Mouse (Mus musculus): ENCODE data around the gene Myocos. TPM values are rescaled to one million over a fixed set of nuclear protein-coding genes. Genes with fewer than 3 reads are reported as not detected.
"Not testable (repeated sequence)": the region's sequence is repeated elsewhere in the genome, so short reads cannot be mapped to it uniquely, and the experiment has no call there.

The Myocos gene
- polyA plus RNA-seq, 1 experiment from 2014 or later, result not detected

DNA sequence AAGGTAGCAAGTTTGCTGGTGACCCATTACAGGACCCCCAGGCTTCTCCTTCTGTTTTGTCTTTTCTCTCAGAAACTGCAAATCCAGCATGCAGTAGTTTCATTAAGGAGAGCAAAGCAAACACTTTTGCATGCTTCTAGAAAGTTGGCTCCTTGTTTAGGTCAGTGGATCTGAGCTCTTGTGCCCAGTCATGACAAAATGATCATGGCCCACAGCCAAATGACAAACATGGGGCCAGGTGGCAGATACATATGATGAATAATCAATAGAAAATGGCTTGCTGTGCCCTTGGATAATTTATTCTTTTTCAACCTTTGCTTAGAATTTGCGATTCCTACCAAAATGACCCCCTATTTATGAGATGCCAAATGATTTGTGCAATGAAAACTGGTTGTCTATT, 18.2 kb downstream of the Myocos start:
- H3K4me3 ChIP-seq, result no peak overlapping the region

GRCm38 (mm10) chr1:162639051-162639750, 18.8 kb downstream of the Myocos start, which contains the start of gene Myoc:
Gene Myoc, plus strand, starts transcription at chr1:162639155.
- WGBS, result 85% methylated on average over 10 of the region's 10 CpGs
- no peaks in the 10 kb centered on the region for H3K36me3 ChIP-seq
- no peak for ATAC-seq (ENCODE audit: insufficient number of reproducible peaks, insufficient read depth, low FRiP score, low TSS enrichment, low read depth)

More for the DNA sequence above, 18.2 kb downstream of the Myocos start:
- H3K36me3 ChIP-seq, result no peaks in the 10 kb centered on the region
- H3K9me3 ChIP-seq, result no peaks in the 10 kb centered on the region
- no peaks in the 10 kb centered on the region for H3K27me3 ChIP-seq
- ATAC-seq (ENCODE audit: insufficient number of reproducible peaks, insufficient read depth, low FRiP score, low TSS enrichment, low read depth), result no peak
- no peak overlapping the region for H3K9ac ChIP-seq
- H3K4me1 ChIP-seq, result no peaks in the 10 kb centered on the region
- WGBS, result 85% methylated on average over 1 of the region's 1 CpGs
- no peak overlapping the region for H3K4me2 ChIP-seq
- H3K27ac ChIP-seq, result no peak overlapping the region

GRCm38 (mm10) chr1:162638535-162638934, 19.5 kb downstream of the Myocos start:
- ATAC-seq (ENCODE audit: insufficient number of reproducible peaks, insufficient read depth, low FRiP score, low TSS enrichment, low read depth), result no peak
- WGBS, result 79% methylated on average over 4 of the region's 4 CpGs
- Histone ChIP-seq H3K4me3 (no peak overlapping the region), H3K4me1 (no peaks in the 10 kb centered on the region), H3K9ac (no peak overlapping the region), H3K27me3 (no peaks in the 10 kb centered on the region), H3K27ac (no peak overlapping the region), H3K4me2 (no peak overlapping the region), H3K36me3 (no peaks in the 10 kb centered on the region), H3K9me3 (no peaks in the 10 kb centered on the region)

More at GRCm38 (mm10) chr1:162639051-162639750, 18.8 kb downstream of the Myocos start, which contains the start of gene Myoc:
- Histone ChIP-seq H3K27me3 (no peaks in the 10 kb centered on the region), H3K4me3 (no peak within 1 kb of the TSS), H3K9me3 (no peaks in the 10 kb centered on the region), H3K4me2 (no peak within 1 kb of the TSS), H3K27ac (no peak within 1 kb of the TSS), H3K4me1 (no peaks in the 10 kb centered on the region), H3K9ac (no peak within 1 kb of the TSS)

- Histone ChIP-seq H3K27me3 (no peaks in the 10 kb centered on the region), H3K36me3 (no peaks in the 10 kb centered on the region), H3K9ac (no peak overlapping the region), H3K4me3 (no peak overlapping the region), H3K4me2 (no peak overlapping the region), H3K4me1 (no peaks in the 10 kb centered on the region), H3K9me3 (0 out of 2 replicates have a peak, but pooled peaks cover 4% of the 10 kb centered on the region), H3K27ac (no peak overlapping the region)
- no peak for ATAC-seq (ENCODE audit: insufficient number of reproducible peaks, insufficient read depth, low FRiP score, low TSS enrichment, low read depth)
- 71% methylated on average over 3 of the region's 3 CpGs for WGBS
Observed at GRCm38 (mm10) chr1:162636516-162636915, 21.5 kb downstream of the Myocos start.

DNA sequence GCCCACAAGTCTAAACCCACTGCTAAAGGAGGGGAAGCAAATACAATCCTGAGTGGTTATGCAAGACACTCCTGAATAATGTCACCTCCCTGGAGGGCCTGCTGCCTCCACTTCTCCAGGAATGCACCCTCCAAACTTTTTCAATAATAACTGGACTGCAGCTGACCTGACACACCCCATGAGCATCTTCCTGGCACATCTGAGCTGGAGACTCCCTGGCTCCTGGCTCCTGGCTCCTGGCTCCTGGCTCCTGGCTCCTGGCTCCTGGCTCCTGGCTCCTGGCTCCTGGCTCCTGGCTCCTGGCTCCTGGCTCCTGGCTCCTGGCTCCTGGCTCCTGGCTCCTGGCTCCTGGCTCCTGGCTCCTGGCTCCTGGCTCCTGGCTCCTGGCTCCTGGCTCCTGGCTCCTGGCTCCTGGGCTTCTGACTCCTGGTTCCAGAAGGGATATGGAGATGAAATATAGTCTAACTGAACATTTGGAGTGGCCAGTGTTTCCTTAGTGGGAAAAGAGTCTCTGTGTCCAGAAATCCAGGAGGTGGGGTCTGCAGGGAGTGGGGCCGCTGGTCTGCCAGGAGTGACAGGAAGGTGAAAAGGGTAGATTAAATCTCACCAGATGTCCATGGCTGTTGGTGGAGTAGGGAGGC, 22.6 kb downstream of the Myocos start:
- not testable (repeated sequence) for H3K9ac ChIP-seq; ATAC-seq (ENCODE audit: insufficient number of reproducible peaks, insufficient read depth, low FRiP score, low TSS enrichment, low read depth); H3K4me3 ChIP-seq; H3K27ac ChIP-seq; H3K27me3 ChIP-seq; H3K4me1 ChIP-seq; H3K36me3 ChIP-seq; H3K9me3 ChIP-seq; H3K4me2 ChIP-seq
- 22% methylated on average over 1 of the region's 1 CpGs for WGBS

DNA sequence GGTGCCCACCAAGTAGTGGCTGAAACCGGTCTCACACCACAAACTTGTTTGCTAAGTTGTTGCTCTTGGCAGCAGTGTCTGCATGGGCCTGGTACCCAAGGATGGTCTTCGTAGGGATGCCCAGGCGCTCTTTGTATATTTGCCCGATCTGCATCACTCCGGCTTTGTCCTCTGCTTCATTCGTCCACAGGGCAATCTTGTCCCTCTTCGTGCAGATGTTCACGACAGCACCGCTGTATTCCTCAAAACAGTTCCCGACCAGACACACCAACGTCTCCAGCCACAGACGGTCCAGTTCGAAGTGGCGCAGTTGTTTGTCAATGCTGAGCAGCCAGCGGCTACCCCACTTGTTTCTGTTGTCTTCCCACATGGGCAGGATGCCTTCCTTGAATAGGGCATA, 29.7 kb downstream of the Myocos start:
- not testable (repeated sequence) for H3K9me3 ChIP-seq; H3K36me3 ChIP-seq; ATAC-seq (ENCODE audit: insufficient number of reproducible peaks, insufficient read depth, low FRiP score, low TSS enrichment, low read depth); H3K27ac ChIP-seq; H3K4me3 ChIP-seq; H3K9ac ChIP-seq; H3K4me1 ChIP-seq; H3K4me2 ChIP-seq; H3K27me3 ChIP-seq
- WGBS, result 94% methylated on average over 15 of the region's 15 CpGs

DNA sequence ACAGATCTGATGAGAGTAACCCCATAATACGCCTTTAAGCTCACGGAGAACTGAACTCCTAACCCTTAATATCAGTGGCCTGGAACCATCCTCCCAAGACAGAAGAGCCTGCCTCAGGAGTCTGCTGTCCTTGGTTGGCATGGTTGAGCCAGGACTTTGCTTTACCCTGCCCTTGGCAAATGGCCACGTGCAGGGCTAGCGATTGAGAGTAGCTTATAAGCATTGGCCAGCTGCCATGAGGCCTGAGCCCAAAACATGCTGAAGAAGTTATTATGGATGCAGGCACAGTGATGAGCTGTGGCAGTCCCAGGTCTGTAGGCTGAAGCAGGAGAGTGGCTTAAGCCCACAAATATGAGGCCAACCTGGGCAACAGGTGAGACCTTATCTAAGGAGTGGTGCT, 30.2 kb downstream of the Myocos start:
- ATAC-seq (ENCODE audit: insufficient number of reproducible peaks, insufficient read depth, low FRiP score, low TSS enrichment, low read depth); H3K36me3 ChIP-seq; H3K27me3 ChIP-seq; H3K9me3 ChIP-seq; H3K4me3 ChIP-seq; H3K4me1 ChIP-seq; H3K9ac ChIP-seq; H3K27ac ChIP-seq; H3K4me2 ChIP-seq: not testable (repeated sequence)
- WGBS, result 92% methylated on average over 4 of the region's 4 CpGs

- H3K4me1 ChIP-seq, result no peaks in the 10 kb centered on the region
- no peaks in the 10 kb centered on the region for H3K36me3 ChIP-seq
- no peak overlapping the region for H3K27ac ChIP-seq
- 67% methylated on average over 7 of the region's 7 CpGs for WGBS
- no peak overlapping the region for H3K4me3 ChIP-seq
- no peak for ATAC-seq (ENCODE audit: insufficient number of reproducible peaks, insufficient read depth, low FRiP score, low TSS enrichment, low read depth)
- H3K9ac ChIP-seq, result no peak overlapping the region
- no peaks in the 10 kb centered on the region for H3K9me3 ChIP-seq
- no peak overlapping the region for H3K4me2 ChIP-seq
- H3K27me3 ChIP-seq, result no peaks in the 10 kb centered on the region
Observed at GRCm38 (mm10) chr1:162625229-162625628, 32.8 kb downstream of the Myocos start.

- no peaks in the 10 kb centered on the region for H3K9me3 ChIP-seq
Observed at GRCm38 (mm10) chr1:162623895-162624294, 34.1 kb downstream of the Myocos start.

GRCm38 (mm10) chr1:162620487-162620886, 37.5 kb downstream of the Myocos start:
- Histone ChIP-seq H3K27me3 (no peaks in the 10 kb centered on the region), H3K36me3 (no peaks in the 10 kb centered on the region), H3K4me3 (no peak overlapping the region), H3K27ac (no peak overlapping the region), H3K4me2 (no peak overlapping the region), H3K4me1 (no peaks in the 10 kb centered on the region), H3K9ac (no peak overlapping the region), H3K9me3 (no peaks in the 10 kb centered on the region)
- WGBS, result 68% methylated on average over 4 of the region's 4 CpGs
- no peak for ATAC-seq (ENCODE audit: insufficient number of reproducible peaks, insufficient read depth, low FRiP score, low TSS enrichment, low read depth)

More at GRCm38 (mm10) chr1:162623895-162624294, 34.1 kb downstream of the Myocos start:
- ATAC-seq (ENCODE audit: insufficient number of reproducible peaks, insufficient read depth, low FRiP score, low TSS enrichment, low read depth), result no peak
- Histone ChIP-seq H3K27ac (no peak overlapping the region), H3K27me3 (no peaks in the 10 kb centered on the region), H3K36me3 (no peaks in the 10 kb centered on the region), H3K4me1 (no peaks in the 10 kb centered on the region), H3K4me3 (no peak overlapping the region), H3K9ac (no peak overlapping the region), H3K4me2 (no peak overlapping the region)
- 44% methylated on average over 4 of the region's 4 CpGs for WGBS

DNA sequence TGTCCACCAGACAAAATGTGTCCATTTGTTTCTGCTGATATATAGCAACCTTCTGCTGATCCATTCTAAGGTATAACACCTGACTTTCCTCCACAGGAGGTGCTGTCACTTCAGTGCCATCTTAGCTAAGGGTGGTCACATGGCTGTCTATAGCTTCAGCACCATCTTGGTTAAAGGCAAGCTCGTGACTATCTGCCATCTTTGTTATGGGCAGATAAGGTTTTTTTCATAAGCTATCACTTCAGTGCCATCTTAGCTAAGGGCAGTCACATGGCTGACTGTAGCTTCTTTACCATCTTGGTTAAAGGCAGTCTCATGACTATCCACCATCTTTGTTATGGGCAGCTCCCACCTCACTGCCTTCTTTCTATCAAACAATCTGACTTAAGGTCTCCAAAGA, 42.5 kb downstream of the Myocos start:
- Histone ChIP-seq H3K4me1 (no peaks in the 10 kb centered on the region), H3K36me3 (no peaks in the 10 kb centered on the region), H3K9ac (no peak overlapping the region), H3K4me2 (no peak overlapping the region), H3K9me3 (no peaks in the 10 kb centered on the region), H3K27me3 (no peaks in the 10 kb centered on the region), H3K27ac (no peak overlapping the region), H3K4me3 (no peak overlapping the region)
- no peak for ATAC-seq (ENCODE audit: insufficient number of reproducible peaks, insufficient read depth, low FRiP score, low TSS enrichment, low read depth)
- WGBS, result 67% methylated on average over 1 of the region's 1 CpGs

DNA sequence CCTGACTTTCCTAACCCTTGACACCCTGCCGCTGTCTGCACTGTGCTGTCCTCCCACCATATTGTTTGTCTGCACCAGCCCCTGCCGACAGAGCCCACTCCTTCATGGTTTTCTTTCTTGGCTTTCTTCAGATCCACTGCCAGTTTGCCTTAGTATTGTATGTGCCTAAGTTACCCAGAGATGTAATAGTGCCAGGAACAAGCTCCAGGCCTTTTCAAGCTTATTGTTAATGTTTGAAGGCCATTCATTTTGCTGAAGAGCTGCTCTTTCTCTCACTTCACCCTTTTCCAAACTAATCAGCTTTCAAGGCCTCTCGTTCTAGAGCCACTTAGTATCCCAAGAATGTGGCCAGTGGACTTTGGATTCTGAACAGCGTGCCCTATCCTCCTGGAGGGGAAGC, 46.8 kb downstream of the Myocos start:
- Histone ChIP-seq H3K9ac (no peak overlapping the region), H3K4me3 (no peak overlapping the region), H3K4me1 (peaks cover 12% of the 10 kb centered on the region), H3K27me3 (no peaks in the 10 kb centered on the region), H3K27ac (no peak overlapping the region), H3K9me3 (no peaks in the 10 kb centered on the region), H3K36me3 (no peaks in the 10 kb centered on the region), H3K4me2 (no peak overlapping the region)
- 84% methylated on average over 4 of the region's 4 CpGs for WGBS
- no peak for ATAC-seq (ENCODE audit: insufficient number of reproducible peaks, insufficient read depth, low FRiP score, low TSS enrichment, low read depth)
